Mouse (Mus musculus) neural tube, embryonic 12.5 days (tissue): Measurements from ENCODE around the gene Gm20388. TPM values are rescaled to one million over a fixed set of nuclear protein-coding genes. Genes with fewer than 3 reads are reported as not detected.

Experiments used
- ATAC-seq: fragments of 200-750 bp; cut with Nextera tagmentation; 2 replicates; pipeline ENCODE4 v1.8.0; 2017; ENCODE audit warnings: low read depth, mild to moderate bottlenecking, moderate TSS enrichment, moderate library complexity; ENCODE audit not compliant: low FRiP score
- H3K27ac ChIP-seq: fragments of 300-500 bp; sonication (generic); 2 replicates; pipeline ENCODE4 v1.5.1; 2016
- H3K27me3 ChIP-seq: fragments of 300-500 bp; sonication (generic); replicated peaks from 2 replicates; pipeline ENCODE4 v1.6.1; 2016; ENCODE audit warnings: mild to moderate bottlenecking
- H3K36me3 ChIP-seq: fragments of 300-500 bp; sonication (generic); 2 replicates; pipeline ENCODE4 v1.6.1; 2016; ENCODE audit warnings: mild to moderate bottlenecking
- H3K4me1 ChIP-seq: fragments of 300-500 bp; sonication (generic); 2 replicates; pipeline ENCODE4 v1.6.1; 2016
- H3K4me2 ChIP-seq: fragments of 300-500 bp; sonication (generic); replicated peaks from 2 replicates; pipeline ENCODE4 v1.6.1; 2016; ENCODE audit warnings: mild to moderate bottlenecking
- H3K4me3 ChIP-seq: fragments of 300-500 bp; sonication (generic); 2 replicates; pipeline ENCODE4 v1.5.1; 2016
- H3K9ac ChIP-seq: fragments of 300-500 bp; sonication (generic); 2 replicates; pipeline ENCODE4 v1.6.1; 2016; ENCODE audit warnings: mild to moderate bottlenecking
- H3K9me3 ChIP-seq: fragments of 300-500 bp; sonication (generic); 2 replicates; pipeline ENCODE4 v1.6.1; 2016; ENCODE audit warnings: mild to moderate bottlenecking
- WGBS: fragments of 180-500 bp; shearing (Covaris S2); methylation state at CpG from one replicate; pipeline ENCODE4 v1.1.7; 2016; 5-methylcytosine and 5-hydroxymethylcytosine counted together
- polyA plus RNA-seq: library from polyadenylated mRNA; unstranded; fragments of >200 nt; fragmentation: Nextera tagmentation; extraction: Ambion mirVana; gene quantifications from 2 replicates; pipeline ENCODE4 v1.2.1, GENCODE M21; 2016

The Gm20388 gene
- polyA plus RNA-seq, 1 experiment from 2014 or later, result not detected

GRCm38 (mm10) chr8:120634329-120634839 lies 723.7 kb downstream of the Gm20388 start:
- ATAC-seq, result peak; percentile 49; the same call in 1 of the 2 replicates
- Histone ChIP-seq H3K4me1 (peaks cover 20% of the 10 kb centered on the region), H3K27ac (no peak overlapping the region), H3K4me2 (peak overlapping the region; percentile 97), H3K27me3 (peaks cover 39% of the 10 kb centered on the region), H3K9ac (peak overlapping the region; percentile 64), H3K4me3 (peak overlapping the region; percentile 59), H3K9me3 (no peaks in the 10 kb centered on the region), H3K36me3 (no peaks in the 10 kb centered on the region)
- WGBS, result under 1% methylated on average over 42 of the region's 42 CpGs

- H3K9ac ChIP-seq, result no peak overlapping the region
- no peak for ATAC-seq
- no peaks in the 10 kb centered on the region for H3K9me3 ChIP-seq
- peaks cover 2% of the 10 kb centered on the region; the same call in 1 of the 2 replicates for H3K27me3 ChIP-seq
- no peak overlapping the region for H3K27ac ChIP-seq
- no peak overlapping the region for H3K4me3 ChIP-seq
- H3K4me2 ChIP-seq, result no peak overlapping the region
- WGBS, result 55% methylated on average over 8 of the region's 8 CpGs
- no peaks in the 10 kb centered on the region for H3K36me3 ChIP-seq
- no peaks in the 10 kb centered on the region for H3K4me1 ChIP-seq
These were observed 730.6 kb downstream of the Gm20388 start for GRCm38 (mm10) chr8:120641245-120641644.

GRCm38 (mm10) chr8:120642031-120642662 lies 731.5 kb downstream of the Gm20388 start:
- no peak overlapping the region for H3K9ac ChIP-seq
- WGBS, result 84% methylated on average over 10 of the region's 10 CpGs
- no peak overlapping the region for H3K4me3 ChIP-seq
- no peaks in the 10 kb centered on the region for H3K4me1 ChIP-seq
- no peaks in the 10 kb centered on the region for H3K27me3 ChIP-seq
- no peak overlapping the region for H3K27ac ChIP-seq
- H3K36me3 ChIP-seq, result no peaks in the 10 kb centered on the region
- H3K4me2 ChIP-seq, result no peak overlapping the region
- no peak for ATAC-seq
- H3K9me3 ChIP-seq, result no peaks in the 10 kb centered on the region

- H3K4me3 ChIP-seq, result no peak overlapping the region
- H3K4me2 ChIP-seq, result no peak overlapping the region
- H3K27ac ChIP-seq, result no peak overlapping the region
- no peak overlapping the region for H3K9ac ChIP-seq
- no peaks in the 10 kb centered on the region for H3K9me3 ChIP-seq
- H3K36me3 ChIP-seq, result peaks cover 3% of the 10 kb centered on the region
- WGBS, result 91% methylated on average over 7 of the region's 7 CpGs
- ATAC-seq, result no peak
- H3K27me3 ChIP-seq, result no peaks in the 10 kb centered on the region
- H3K4me1 ChIP-seq, result no peaks in the 10 kb centered on the region
These were observed 734.0 kb downstream of the Gm20388 start for GRCm38 (mm10) chr8:120644663-120645062.

- Histone ChIP-seq H3K27me3 (no peaks in the 10 kb centered on the region), H3K4me3 (no peak within 1 kb of the TSS), H3K36me3 (peaks cover 16% of the 10 kb centered on the region), H3K4me1 (no peaks in the 10 kb centered on the region), H3K27ac (no peak within 1 kb of the TSS), H3K9ac (no peak within 1 kb of the TSS), H3K9me3 (no peaks in the 10 kb centered on the region), H3K4me2 (no peak within 1 kb of the TSS)
- WGBS, result 69% methylated on average over 7 of the region's 7 CpGs
- ATAC-seq, result no peak
These were observed 736.9 kb downstream of the Gm20388 start, which contains the start of gene 1190005I06Rik for GRCm38 (mm10) chr8:120647532-120647931. 1190005I06Rik (minus strand) TSS chr8:120647632.

- no peak overlapping the region for H3K9ac ChIP-seq
- no peaks in the 10 kb centered on the region for H3K9me3 ChIP-seq
- 87% methylated on average over 7 of the region's 7 CpGs for WGBS
- no peaks in the 10 kb centered on the region for H3K4me1 ChIP-seq
- H3K27ac ChIP-seq, result no peak overlapping the region
- peaks cover 70% of the 10 kb centered on the region for H3K36me3 ChIP-seq
- ATAC-seq, result no peak
- no peaks in the 10 kb centered on the region for H3K27me3 ChIP-seq
- no peak overlapping the region for H3K4me2 ChIP-seq
- H3K4me3 ChIP-seq, result no peak overlapping the region
These were observed 745.8 kb downstream of the Gm20388 start for GRCm38 (mm10) chr8:120656322-120657052.

- Histone ChIP-seq H3K36me3 (peaks cover 70% of the 10 kb centered on the region), H3K9me3 (no peaks in the 10 kb centered on the region), H3K4me1 (no peaks in the 10 kb centered on the region), H3K4me2 (no peak overlapping the region), H3K27me3 (no peaks in the 10 kb centered on the region), H3K9ac (no peak overlapping the region), H3K4me3 (no peak overlapping the region), H3K27ac (no peak overlapping the region)
- 90% methylated on average over 8 of the region's 8 CpGs for WGBS
- ATAC-seq, result no peak
These were observed 746.8 kb downstream of the Gm20388 start for GRCm38 (mm10) chr8:120657415-120657814.

- ATAC-seq, result no peak
- no peaks in the 10 kb centered on the region for H3K27me3 ChIP-seq
- no peak overlapping the region for H3K9ac ChIP-seq
- H3K27ac ChIP-seq, result no peak overlapping the region
- H3K4me1 ChIP-seq, result peaks cover 35% of the 10 kb centered on the region
- WGBS, result 84% methylated on average over 6 of the region's 6 CpGs
- H3K36me3 ChIP-seq, result peaks cover 12% of the 10 kb centered on the region
- no peak overlapping the region for H3K4me3 ChIP-seq
- no peak overlapping the region for H3K4me2 ChIP-seq
- H3K9me3 ChIP-seq, result no peaks in the 10 kb centered on the region
These were observed 753.9 kb downstream of the Gm20388 start for GRCm38 (mm10) chr8:120664566-120664965.

- H3K9ac ChIP-seq, result peak overlapping the region; percentile 96; the same call in 1 of the 2 replicates
- H3K36me3 ChIP-seq, result peaks cover 13% of the 10 kb centered on the region
- no peaks in the 10 kb centered on the region for H3K27me3 ChIP-seq
- 83% methylated on average over 3 of the region's 3 CpGs for WGBS
- H3K9me3 ChIP-seq, result no peaks in the 10 kb centered on the region
- peak overlapping the region; percentile 88; the same call in 1 of the 2 replicates for H3K4me3 ChIP-seq
- H3K27ac ChIP-seq, result no peak overlapping the region
- H3K4me2 ChIP-seq, result peak overlapping the region; percentile 92
- ATAC-seq, result no peak
- peaks cover 38% of the 10 kb centered on the region for H3K4me1 ChIP-seq
These were observed 755.2 kb downstream of the Gm20388 start for GRCm38 (mm10) chr8:120665726-120666455.

GRCm38 (mm10) chr8:120666807-120667470 lies 756.3 kb downstream of the Gm20388 start:
- 3% methylated on average over 17 of the region's 17 CpGs for WGBS
- peak overlapping the region; percentile 88 for H3K4me3 ChIP-seq
- H3K9ac ChIP-seq, result peak overlapping the region; percentile 96
- H3K27ac ChIP-seq, result no peak overlapping the region
- no peak for ATAC-seq
- H3K36me3 ChIP-seq, result peaks cover 23% of the 10 kb centered on the region
- H3K4me2 ChIP-seq, result peak overlapping the region; percentile 92
- no peaks in the 10 kb centered on the region for H3K9me3 ChIP-seq
- no peaks in the 10 kb centered on the region for H3K27me3 ChIP-seq
- peaks cover 42% of the 10 kb centered on the region for H3K4me1 ChIP-seq

- H3K27me3 ChIP-seq, result no peaks in the 10 kb centered on the region
- H3K9ac ChIP-seq, result peak within 1 kb of the TSS; percentile 96
- H3K27ac ChIP-seq, result peak within 1 kb of the TSS; percentile 75; the same call in 1 of the 2 replicates
- H3K4me1 ChIP-seq, result peaks cover 42% of the 10 kb centered on the region
- peak; percentile 93 for ATAC-seq
- H3K4me2 ChIP-seq, result peak within 1 kb of the TSS; percentile 92
- WGBS, result under 1% methylated on average over 103 of the region's 105 CpGs
- no peaks in the 10 kb centered on the region for H3K9me3 ChIP-seq
- peak within 1 kb of the TSS; percentile 88 for H3K4me3 ChIP-seq
- H3K36me3 ChIP-seq, result peaks cover 31% of the 10 kb centered on the region
These were observed 757.1 kb downstream of the Gm20388 start, which contains the start of the genes Gm27021 and Cox4i1 for GRCm38 (mm10) chr8:120667561-120668373. Gm27021 (minus strand) TSS chr8:120668079. Cox4i1 (plus strand) TSS chr8:120668222.
